Mouse (Mus musculus): Measurements from ENCODE around the gene St6galnac4.

GRCm38 (mm10) chr2:32572196-32572595 is 14.7 kb upstream of the St6galnac4 start:
- TF ChIP-seq GATA1 (IDR thresholded peaks at IDR 0.05; ENCODE audit: borderline replicate concordance, low read length) (no peak), FLI1 (IDR thresholded peaks at IDR 0.05; ENCODE audit: low read length) (no peak)

Data from megakaryocyte, embryonic 14.5 days (primary cell).